Mouse (Mus musculus): ENCODE data around the gene Zfp385c. TPM values are rescaled to one million over a fixed set of nuclear protein-coding genes. Genes with fewer than 3 reads are reported as not detected.
"Not testable (repeated sequence)": the region's sequence is repeated elsewhere in the genome, so short reads cannot be mapped to it uniquely, and the experiment has no call there.

Gene Zfp385c
- total RNA-seq, 1 experiment from 2014 or later: 0.76 TPM

GRCm38 (mm10) chr11:100651205-100651604 is 41.0 kb downstream of the Zfp385c start:
- no peak for ATAC-seq (replicated peaks; ENCODE audit: insufficient number of reproducible peaks, low FRiP score, low TSS enrichment, poor library complexity, severe bottlenecking)

GRCm38 (mm10) chr11:100648405-100648804 is 43.9 kb downstream of the Zfp385c start:
- no peak for ATAC-seq (replicated peaks; ENCODE audit: insufficient number of reproducible peaks, low FRiP score, low TSS enrichment, poor library complexity, severe bottlenecking)

GRCm38 (mm10) chr11:100646265-100646664 is 46.0 kb downstream of the Zfp385c start:
- ATAC-seq (replicated peaks; ENCODE audit: insufficient number of reproducible peaks, low FRiP score, low TSS enrichment, poor library complexity, severe bottlenecking): peak; percentile 65

GRCm38 (mm10) chr11:100643612-100644575 is 48.4 kb downstream of the Zfp385c start:
- ATAC-seq (replicated peaks; ENCODE audit: insufficient number of reproducible peaks, low FRiP score, low TSS enrichment, poor library complexity, severe bottlenecking): no peak

GRCm38 (mm10) chr11:100640159-100640906 is 51.9 kb downstream of the Zfp385c start:
- ATAC-seq (replicated peaks; ENCODE audit: insufficient number of reproducible peaks, low FRiP score, low TSS enrichment, poor library complexity, severe bottlenecking): peak; percentile 54; the same call in 1 of the 2 replicates

- ATAC-seq (replicated peaks; ENCODE audit: insufficient number of reproducible peaks, low FRiP score, low TSS enrichment, poor library complexity, severe bottlenecking): no peak
Observed at GRCm38 (mm10) chr11:100634530-100634929, 57.7 kb downstream of the Zfp385c start.

- ATAC-seq (replicated peaks; ENCODE audit: insufficient number of reproducible peaks, low FRiP score, low TSS enrichment, poor library complexity, severe bottlenecking): no peak
Observed at GRCm38 (mm10) chr11:100628862-100629352, 63.3 kb downstream of the Zfp385c start.

- ATAC-seq (replicated peaks; ENCODE audit: insufficient number of reproducible peaks, low FRiP score, low TSS enrichment, poor library complexity, severe bottlenecking): no peak
Observed at GRCm38 (mm10) chr11:100628056-100628455, 64.2 kb downstream of the Zfp385c start.

- ATAC-seq (replicated peaks; ENCODE audit: insufficient number of reproducible peaks, low FRiP score, low TSS enrichment, poor library complexity, severe bottlenecking): peak; percentile 71
Observed at GRCm38 (mm10) chr11:100626701-100627195, 65.5 kb downstream of the Zfp385c start.

- peak; percentile 12 for ATAC-seq (replicated peaks; ENCODE audit: insufficient number of reproducible peaks, low FRiP score, low TSS enrichment, poor library complexity, severe bottlenecking)
Observed at GRCm38 (mm10) chr11:100625754-100626700, 66.2 kb downstream of the Zfp385c start.

GRCm38 (mm10) chr11:100623867-100624266 is 68.4 kb downstream of the Zfp385c start:
- peak; percentile 29 for ATAC-seq (replicated peaks; ENCODE audit: insufficient number of reproducible peaks, low FRiP score, low TSS enrichment, poor library complexity, severe bottlenecking)

- ATAC-seq (replicated peaks; ENCODE audit: insufficient number of reproducible peaks, low FRiP score, low TSS enrichment, poor library complexity, severe bottlenecking): peak; percentile 44
Observed at GRCm38 (mm10) chr11:100622714-100623113, 69.5 kb downstream of the Zfp385c start.

GRCm38 (mm10) chr11:100619982-100620381 is 72.3 kb downstream of the Zfp385c start, which contains the start of gene Dnajc7:
Dnajc7 (minus strand) TSS chr11:100620168.
- ATAC-seq (replicated peaks; ENCODE audit: insufficient number of reproducible peaks, low FRiP score, low TSS enrichment, poor library complexity, severe bottlenecking): no peak

GRCm38 (mm10) chr11:100619485-100619975 is 72.7 kb downstream of the Zfp385c start:
- peak; percentile 78 for ATAC-seq (replicated peaks; ENCODE audit: insufficient number of reproducible peaks, low FRiP score, low TSS enrichment, poor library complexity, severe bottlenecking)

- peak; percentile 45 for ATAC-seq (replicated peaks; ENCODE audit: insufficient number of reproducible peaks, low FRiP score, low TSS enrichment, poor library complexity, severe bottlenecking)
Observed at GRCm38 (mm10) chr11:100618761-100619484, 73.3 kb downstream of the Zfp385c start, which contains the start of gene Nkiras2. Nkiras2 (plus strand) TSS chr11:100619244.

GRCm38 (mm10) chr11:100617480-100617879 is 74.8 kb downstream of the Zfp385c start:
- no peak for ATAC-seq (replicated peaks; ENCODE audit: insufficient number of reproducible peaks, low FRiP score, low TSS enrichment, poor library complexity, severe bottlenecking)

GRCm38 (mm10) chr11:100616836-100617235 is 75.4 kb downstream of the Zfp385c start:
- not testable (repeated sequence) for ATAC-seq (replicated peaks; ENCODE audit: insufficient number of reproducible peaks, low FRiP score, low TSS enrichment, poor library complexity, severe bottlenecking)

Data from monocyte, adult 5-6 weeks (primary cell).